Mouse (Mus musculus): Measurements from ENCODE around the gene Lypd3. TPM values are rescaled to one million over a fixed set of nuclear protein-coding genes. Genes with fewer than 3 reads are reported as not detected.
A peak's percentile ranks its signal among the peaks of the same experiment; 100 is the strongest.
"Not testable (repeated sequence)": the region's sequence is repeated elsewhere in the genome, so short reads cannot be mapped to it uniquely, and the experiment has no call there.

Gene Lypd3
- total RNA-seq, 1 experiment from 2014 or later, result not detected

DNA sequence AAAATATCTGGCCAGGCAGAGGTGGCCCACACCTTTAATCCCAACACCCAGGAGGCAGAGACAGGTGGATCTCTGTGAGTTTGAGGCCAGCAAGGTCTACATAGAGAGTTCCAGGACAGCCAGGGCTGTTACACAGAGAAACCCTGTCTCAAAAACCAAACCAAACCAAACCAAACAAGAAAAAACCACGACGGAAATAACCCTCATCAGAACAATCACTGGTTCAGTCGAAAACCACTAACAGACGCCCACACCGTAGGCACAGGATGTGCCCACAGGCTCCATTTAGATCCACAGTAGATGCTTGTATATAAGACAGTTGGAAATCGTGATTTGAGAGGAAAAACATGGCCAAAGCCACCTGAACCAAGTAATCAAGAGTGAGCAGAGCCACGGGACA lies 8.6 kb downstream of the Lypd3 start:
- ATAC-seq (replicated peaks; ENCODE audit: insufficient number of reproducible peaks, low FRiP score, low TSS enrichment, poor library complexity, severe bottlenecking), result no peak

- no peak for ATAC-seq (replicated peaks; ENCODE audit: insufficient number of reproducible peaks, low FRiP score, low TSS enrichment, poor library complexity, severe bottlenecking)
Measured at GRCm38 (mm10) chr7:24646486-24646885, 10.1 kb downstream of the Lypd3 start.

GRCm38 (mm10) chr7:24653681-24654080 lies 17.3 kb downstream of the Lypd3 start:
- ATAC-seq (replicated peaks; ENCODE audit: insufficient number of reproducible peaks, low FRiP score, low TSS enrichment, poor library complexity, severe bottlenecking), result peak; percentile 71

GRCm38 (mm10) chr7:24659737-24660357 lies 23.5 kb downstream of the Lypd3 start:
- no peak for ATAC-seq (replicated peaks; ENCODE audit: insufficient number of reproducible peaks, low FRiP score, low TSS enrichment, poor library complexity, severe bottlenecking)

DNA sequence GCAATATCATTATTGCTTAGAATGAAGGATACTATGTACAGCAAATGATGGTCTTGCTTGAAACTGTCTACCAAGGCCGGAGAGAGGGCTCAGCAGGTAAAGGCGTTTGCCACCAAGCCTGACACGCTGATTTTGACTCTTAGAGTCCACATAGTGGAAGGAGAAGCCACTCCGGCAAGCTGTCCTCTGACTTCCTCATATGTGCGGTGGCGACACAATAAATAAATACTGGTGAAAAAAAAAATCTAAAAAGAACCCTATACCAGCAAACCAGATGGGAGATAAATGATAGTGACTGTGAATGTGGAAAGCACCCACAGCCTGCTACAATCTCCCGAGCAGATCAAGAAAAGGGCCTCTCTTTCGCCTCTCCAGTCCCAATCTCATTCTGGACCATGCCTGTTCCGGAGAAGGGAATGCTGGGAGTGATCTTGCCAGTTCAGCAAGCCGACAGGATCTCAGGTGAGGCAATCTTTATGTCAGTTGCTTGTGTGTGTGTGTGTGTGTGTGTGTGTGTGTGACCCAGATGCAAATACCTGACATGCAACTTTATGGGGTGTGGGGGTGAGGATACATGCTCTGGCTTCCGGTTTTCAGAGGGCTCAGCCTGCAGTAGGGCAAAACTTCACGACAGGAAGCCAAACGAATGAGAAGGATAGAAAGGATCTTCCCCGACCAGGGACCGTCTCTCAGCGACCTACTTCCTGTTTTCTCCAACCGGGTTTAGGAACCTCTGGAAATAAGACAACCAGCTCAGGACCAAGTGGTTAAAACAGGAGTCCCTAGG lies 25.0 kb downstream of the Lypd3 start:
- ATAC-seq (replicated peaks; ENCODE audit: insufficient number of reproducible peaks, low FRiP score, low TSS enrichment, poor library complexity, severe bottlenecking), result 0 out of 2 replicates have a peak, but pooled peaks have one; percentile 33

DNA sequence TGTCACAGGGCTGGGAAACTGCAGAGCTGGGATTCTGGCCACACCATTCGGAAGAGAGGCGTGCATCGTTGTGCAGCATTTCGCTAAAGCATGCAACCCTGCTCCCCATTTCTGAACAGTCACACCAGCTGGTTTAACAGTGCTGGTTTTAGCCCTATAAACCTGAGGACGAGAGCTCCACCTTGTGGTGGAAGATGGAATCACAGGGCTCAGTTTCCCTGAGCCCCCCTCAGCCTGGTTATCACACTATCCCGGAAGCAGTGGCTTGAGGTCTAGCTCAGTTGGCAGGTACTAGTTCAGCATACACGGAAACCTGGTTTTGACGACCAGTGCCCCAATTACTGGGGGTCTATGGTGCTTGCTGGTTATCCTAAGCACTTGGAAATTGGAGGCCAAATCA lies 26.2 kb downstream of the Lypd3 start:
- ATAC-seq (replicated peaks; ENCODE audit: insufficient number of reproducible peaks, low FRiP score, low TSS enrichment, poor library complexity, severe bottlenecking), result peak; percentile 79

- no peak for ATAC-seq (replicated peaks; ENCODE audit: insufficient number of reproducible peaks, low FRiP score, low TSS enrichment, poor library complexity, severe bottlenecking)
Measured at GRCm38 (mm10) chr7:24664301-24664700, 28.0 kb downstream of the Lypd3 start.

GRCm38 (mm10) chr7:24664959-24665358 lies 28.6 kb downstream of the Lypd3 start:
- ATAC-seq (replicated peaks; ENCODE audit: insufficient number of reproducible peaks, low FRiP score, low TSS enrichment, poor library complexity, severe bottlenecking), result no peak

DNA sequence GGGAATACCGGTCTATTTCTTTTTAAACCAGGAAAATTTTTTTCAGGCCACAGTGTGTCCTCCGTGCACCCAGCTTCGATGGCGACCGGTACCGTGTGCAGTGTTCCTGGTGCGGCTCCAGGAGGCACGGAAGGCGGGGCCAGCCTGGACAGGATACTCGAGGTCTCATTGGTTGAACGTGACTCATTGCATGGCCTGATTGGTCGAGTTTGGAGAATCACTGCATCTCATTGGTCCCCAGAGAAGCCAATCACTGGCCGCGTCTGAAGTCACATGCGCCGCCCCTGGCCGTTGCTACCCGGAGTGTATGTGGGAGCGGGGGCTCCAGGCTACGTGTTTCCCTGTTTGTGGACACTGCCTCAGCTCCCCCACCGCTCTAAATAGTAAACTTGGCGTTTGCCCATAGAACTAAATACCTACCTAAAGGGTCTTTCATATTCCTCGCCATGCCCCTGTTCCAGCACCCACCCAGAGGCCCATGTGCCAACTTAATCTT lies 35.6 kb downstream of the Lypd3 start:
- ATAC-seq (replicated peaks; ENCODE audit: insufficient number of reproducible peaks, low FRiP score, low TSS enrichment, poor library complexity, severe bottlenecking), result no peak

DNA sequence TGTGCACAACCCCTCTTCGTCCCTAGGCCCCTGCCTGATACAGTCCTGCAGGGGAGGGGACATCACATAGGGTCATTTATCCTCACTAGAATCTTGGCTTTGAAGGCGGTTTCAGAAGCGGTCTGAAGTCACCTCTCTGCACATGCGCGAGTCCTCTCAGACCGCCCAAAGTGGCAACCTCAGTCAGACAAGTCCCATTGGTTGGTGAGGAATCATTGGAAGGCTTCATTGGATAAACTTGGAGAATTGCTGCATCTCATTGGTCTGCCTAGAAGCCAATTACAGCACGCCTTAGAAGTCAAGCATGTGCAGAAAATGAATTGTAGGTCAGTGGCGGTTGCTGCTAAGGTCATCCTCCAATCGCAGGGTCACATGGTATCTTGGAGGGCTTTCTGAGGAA lies 40.2 kb downstream of the Lypd3 start, which contains the start of gene Tex101:
TSS of gene Tex101 (minus strand) at position 101 of the 400 bp plus-strand sequence.
- no peak for ATAC-seq (replicated peaks; ENCODE audit: insufficient number of reproducible peaks, low FRiP score, low TSS enrichment, poor library complexity, severe bottlenecking)

DNA sequence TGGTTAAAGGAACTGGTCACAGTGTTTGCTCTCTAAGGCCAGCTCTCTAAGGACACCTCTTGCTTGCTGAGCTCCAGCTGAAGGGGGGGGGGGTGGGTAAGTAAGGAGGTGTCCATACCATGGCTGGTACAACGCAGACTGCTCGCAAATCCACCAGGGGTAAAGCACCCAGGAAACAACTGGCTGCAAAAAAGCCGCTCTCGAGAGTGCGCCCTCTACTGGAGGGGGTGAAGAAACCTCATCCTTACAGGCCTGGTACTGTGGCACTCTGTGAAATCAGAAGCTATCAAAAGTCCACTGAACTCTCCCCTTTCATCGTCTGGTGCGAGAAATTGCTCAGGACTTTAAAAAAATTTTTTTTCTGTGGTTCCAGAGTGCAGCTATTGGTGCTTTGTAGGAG lies 47.8 kb downstream of the Lypd3 start:
- not testable (repeated sequence) for ATAC-seq (replicated peaks; ENCODE audit: insufficient number of reproducible peaks, low FRiP score, low TSS enrichment, poor library complexity, severe bottlenecking)

DNA sequence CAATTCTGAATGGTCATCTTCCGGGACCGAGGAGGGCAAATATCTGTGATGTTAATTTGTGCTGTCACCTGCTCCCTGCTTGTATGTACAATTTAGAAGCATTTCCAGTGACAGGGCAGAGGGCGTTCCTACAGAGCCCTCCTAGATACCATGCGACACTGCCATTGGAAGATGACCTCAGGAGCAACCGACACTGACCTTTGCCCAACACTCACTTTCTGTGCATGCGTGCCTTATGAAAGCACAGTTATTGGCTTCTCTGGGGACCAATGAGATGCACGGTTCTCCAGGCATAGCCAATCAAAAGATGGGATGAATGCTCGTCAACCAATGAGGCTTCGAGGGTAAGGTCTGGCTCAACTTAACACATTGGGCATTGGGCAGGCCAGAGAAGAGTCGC lies 51.2 kb downstream of the Lypd3 start:
- not testable (repeated sequence) for ATAC-seq (replicated peaks; ENCODE audit: insufficient number of reproducible peaks, low FRiP score, low TSS enrichment, poor library complexity, severe bottlenecking)

Other genes starting within 250 kb of the Lypd3 start
- 20.1 to 30.8 TPM (median 22.6 TPM) in 3 replicates for gene Smg9, start 236.9 kb upstream of the Lypd3 start, total RNA-seq (2017)
- 1.7 TPM in 1 of 3 replicates, not detected in the others for gene Irgc1, start 184.3 kb upstream of the Lypd3 start, total RNA-seq (2017)
- gene Plaur, start 174.1 kb upstream of the Lypd3 start, total RNA-seq (2017), result 286 to 300 TPM (median 297 TPM) in 3 replicates
- not detected in 3 replicates for gene Cadm4, start 154.5 kb upstream of the Lypd3 start, total RNA-seq (2017)
- gene Zfp428, start 129.5 kb upstream of the Lypd3 start, total RNA-seq (2017), result 0.95 TPM in 1 of 3 replicates, not detected in the others
- gene AC161166.1, start 124.1 kb upstream of the Lypd3 start, total RNA-seq (2017), result 1.1 TPM in 1 of 3 replicates, not detected in the others
- 2.5 to 6.9 TPM (median 2.9 TPM) in 3 replicates for gene Irgq, start 105.9 kb upstream of the Lypd3 start, total RNA-seq (2017)
- gene Pinlyp, start 90.4 kb upstream of the Lypd3 start, total RNA-seq (2017), result not detected in 3 replicates
- gene Xrcc1, start 90.3 kb upstream of the Lypd3 start, total RNA-seq (2017), result 18.0 to 42.4 TPM (median 29.6 TPM) in 3 replicates
- 4.8 to 9.7 TPM (median 7.9 TPM) in 3 replicates for gene Ethe1, start 49.0 kb upstream of the Lypd3 start, total RNA-seq (2017)
- gene Zfp575, start 48.9 kb upstream of the Lypd3 start, total RNA-seq (2017), result not detected in 3 replicates
- gene Phldb3, start 25.8 kb upstream of the Lypd3 start, total RNA-seq (2017), result 7.5 to 10.6 TPM (median 9.6 TPM) in 3 replicates
- gene Tex101, start 40.1 kb downstream of the Lypd3 start, total RNA-seq (2017), result not detected in 3 replicates
- not detected in 3 replicates for gene BC049730, start 72.7 kb downstream of the Lypd3 start, total RNA-seq (2017)
- gene Gm4763, start 90.4 kb downstream of the Lypd3 start, total RNA-seq (2017), result not detected in 3 replicates
- gene Cd177, start 123.8 kb downstream of the Lypd3 start, total RNA-seq (2017), result 1.9 to 6.7 TPM (median 5.2 TPM) in 3 replicates
- gene Ceacam10, start 140.7 kb downstream of the Lypd3 start, total RNA-seq (2017), result not detected in 3 replicates
- gene Gm9844, start 225.7 kb downstream of the Lypd3 start, total RNA-seq (2017), result 16.3 to 23.7 TPM (median 19.1 TPM) in 3 replicates
- gene Lypd4, start 233.4 kb downstream of the Lypd3 start, total RNA-seq (2017), result not detected in 3 replicates
- not detected in 3 replicates for gene Dmrtc2, start 233.5 kb downstream of the Lypd3 start, total RNA-seq (2017)
- 599 to 964 TPM (median 888 TPM) in 3 replicates for gene Rps19, start 247.8 kb downstream of the Lypd3 start, total RNA-seq (2017)

Measured in monocyte, adult 5-6 weeks (primary cell).